Comparison of ENCODE assay signal across 26 mouse cellular contexts in the genomic region with DNA sequence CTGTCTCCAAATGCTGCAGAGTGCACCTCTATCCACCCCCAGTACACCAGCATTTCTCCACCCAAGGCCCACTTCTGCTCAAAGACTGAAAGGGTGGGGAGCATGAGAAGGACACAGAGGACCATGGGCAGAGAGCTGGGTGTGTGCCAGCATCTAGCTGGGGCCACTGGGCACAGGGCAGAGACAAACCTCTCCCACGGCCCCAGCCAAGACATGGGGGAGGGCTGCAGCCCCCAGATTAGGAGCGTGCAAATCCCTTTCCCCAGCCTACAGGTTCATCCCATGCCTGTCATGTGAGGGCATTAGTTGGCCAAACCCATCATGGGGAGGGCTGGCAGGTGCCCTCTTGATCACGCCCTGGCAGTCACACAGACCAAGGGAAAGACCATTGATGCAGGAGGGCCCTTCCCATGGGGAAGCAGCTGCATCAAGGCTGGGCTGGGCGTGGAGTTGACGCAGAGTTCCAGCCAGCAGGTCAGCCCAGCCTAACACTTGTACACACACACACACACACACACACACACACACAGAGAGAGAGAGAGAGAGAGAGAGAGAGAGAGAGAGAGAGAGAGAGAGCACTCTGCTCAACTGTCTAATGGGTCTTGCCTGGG. TPM values are rescaled to one million over a fixed set of nuclear protein-coding genes. Genes with fewer than 3 reads are reported as not detected.
A peak's percentile ranks its signal among the peaks of the same experiment; 100 is the strongest.
DNase-seq lines count a peak whose midpoint lies in the region; ATAC-seq and TF ChIP-seq lines count a peak whose summit lies in the region.
"Had no signal": no experiment of that assay in that cellular context is flagged by ENCODE, and none has a peak within 500 bp of the region (broad histone marks: within the 10 kb centered on the region; RNA-seq: fewer than 3 reads in every experiment).

No protein-coding gene starts in this region.

- peaks cover 39% of the 10 kb centered on the region for H3K27me3 ChIP-seq in forebrain, embryonic 13.5 days
- peaks cover 66% of the 10 kb centered on the region for H3K27me3 ChIP-seq in forebrain, embryonic 12.5 days
- H3K27me3 ChIP-seq in hindbrain, embryonic 14.5 days (ENCODE audit: control insufficient read depth, insufficient read depth, low read length): peaks cover 13% of the 10 kb centered on the region
- peaks cover 10% of the 10 kb centered on the region for H3K27me3 ChIP-seq in hindbrain, embryonic 11.5 days (ENCODE audit: control insufficient read depth, insufficient read depth, low read length)
- no peaks in the 10 kb centered on the region; the same call in 1 of the 2 replicates for H3K27me3 ChIP-seq in midbrain, embryonic 14.5 days (ENCODE audit: control insufficient read depth, insufficient read depth, low read length)
- peaks cover 97% of the 10 kb centered on the region for H3K27me3 ChIP-seq in midbrain, embryonic 10.5 days (ENCODE audit: low read depth, poor library complexity, severe bottlenecking)
- H3K27me3 ChIP-seq in myocyte (ENCODE audit: control insufficient read depth, insufficient read depth, insufficient read length): no peaks in the 10 kb centered on the region

- H3K4me1 ChIP-seq in forebrain, embryonic 13.5 days: peaks cover 13% of the 10 kb centered on the region; the same call in 1 of the 2 replicates
- H3K4me1 ChIP-seq in forebrain, embryonic 12.5 days: peaks cover 24% of the 10 kb centered on the region
- H3K4me1 ChIP-seq in hindbrain, embryonic 14.5 days (replicated peaks; ENCODE audit: control insufficient read depth, insufficient read depth, low read length): peaks cover 6% of the 10 kb centered on the region
- H3K4me1 ChIP-seq in hindbrain, embryonic 11.5 days (replicated peaks; ENCODE audit: control insufficient read depth, insufficient read depth, low read length): no peaks in the 10 kb centered on the region; the same call in none of the 2 replicates
- 0 out of 2 replicates have a peak, but pooled peaks cover 16% of the 10 kb centered on the region for H3K4me1 ChIP-seq in midbrain, embryonic 14.5 days (ENCODE audit: control insufficient read depth, insufficient read depth, low read length)
- peaks cover 36% of the 10 kb centered on the region for H3K4me1 ChIP-seq in midbrain, embryonic 10.5 days

- H3ac ChIP-seq in myocyte (ENCODE audit: control insufficient read depth, insufficient read length): no peak overlapping the region

- H3K9me3 ChIP-seq in forebrain, embryonic 13.5 days (replicated peaks): no peaks in the 10 kb centered on the region
- H3K9me3 ChIP-seq in forebrain, embryonic 12.5 days: no peaks in the 10 kb centered on the region
- H3K9me3 ChIP-seq in hindbrain, embryonic 14.5 days (ENCODE audit: control insufficient read depth, low read length): no peaks in the 10 kb centered on the region
- no peaks in the 10 kb centered on the region for H3K9me3 ChIP-seq in hindbrain, embryonic 11.5 days (ENCODE audit: control insufficient read depth, low read length)
- H3K9me3 ChIP-seq in midbrain, embryonic 14.5 days (ENCODE audit: control insufficient read depth, low read length): no peaks in the 10 kb centered on the region
- H3K9me3 ChIP-seq in midbrain, embryonic 10.5 days (replicated peaks): no peaks in the 10 kb centered on the region
- H3K9me3 ChIP-seq: embryonic facial prominence, embryonic 13.5 days; heart, embryonic 10.5 days; limb, embryonic 12.5 days; neural tube, embryonic 15.5 days had no signal

- no peak for DNase-seq in hindbrain, embryonic 14.5 days (ENCODE audit: low spot score)
- no peak for DNase-seq in hindbrain, embryonic 11.5 days (ENCODE audit: low spot score)
- no peak for DNase-seq in midbrain, embryonic 14.5 days
- DNase-seq in midbrain, embryonic 10.5 days (ENCODE audit: low spot score): no peak
- no peak for DNase-seq in adipocyte (ENCODE audit: low spot score)
- DNase-seq: adrenal gland, postnatal 14 days; cerebellum, adult 8-10 months; cerebellum, postnatal 36 days; embryo, embryonic 11 days; kidney, adult 9 months; kidney, postnatal 25 days; lung, adult 18-20 months; right cerebral cortex, postnatal 25 days; spleen, adult 18-20 months; thymus, postnatal 14 days had no signal

- no peak overlapping the region for H3K27ac ChIP-seq in forebrain, embryonic 13.5 days
- H3K27ac ChIP-seq in forebrain, embryonic 12.5 days: no peak overlapping the region
- H3K27ac ChIP-seq in hindbrain, embryonic 14.5 days: no peak overlapping the region
- H3K27ac ChIP-seq in hindbrain, embryonic 11.5 days (ENCODE audit: low read depth, low read length): no peak overlapping the region
- H3K27ac ChIP-seq in midbrain, embryonic 14.5 days (replicated peaks; ENCODE audit: low read depth, low read length): no peak overlapping the region
- no peak overlapping the region for H3K27ac ChIP-seq in midbrain, embryonic 10.5 days (replicated peaks)
- H3K27ac ChIP-seq: embryonic facial prominence, embryonic 13.5 days; heart, embryonic 10.5 days; layer of hippocampus, adult 2 months; limb, embryonic 12.5 days; neural tube, embryonic 15.5 days had no signal

- ATAC-seq in forebrain, embryonic 13.5 days: peak; percentile 25; the same call in 1 of the 2 replicates
- no peak for ATAC-seq in forebrain, embryonic 12.5 days (ENCODE audit: low FRiP score)
- peak; percentile 61; the same call in 1 of the 2 replicates for ATAC-seq in hindbrain, embryonic 14.5 days (ENCODE audit: low FRiP score)
- no peak for ATAC-seq in hindbrain, embryonic 11.5 days (ENCODE audit: low FRiP score)
- ATAC-seq in midbrain, embryonic 14.5 days (ENCODE audit: low FRiP score, low TSS enrichment): 0 out of 2 replicates have a peak, but pooled peaks have one; percentile 18
- ATAC-seq: activated CD4-positive, CD25-positive, alpha-beta regulatory T cell, adult 4 months; intestine, embryonic 16.5 days had no signal

- 64% methylated on average over 5 of the region's 5 CpGs for WGBS in forebrain, embryonic 13.5 days
- 75% methylated on average over 5 of the region's 5 CpGs for WGBS in forebrain, embryonic 12.5 days
- 55% methylated on average over 5 of the region's 5 CpGs for WGBS in hindbrain, embryonic 14.5 days
- WGBS in hindbrain, embryonic 11.5 days: 84% methylated on average over 5 of the region's 5 CpGs
- WGBS in midbrain, embryonic 14.5 days: 57% methylated on average over 5 of the region's 5 CpGs
- WGBS in midbrain, embryonic 10.5 days: 79% methylated on average over 5 of the region's 5 CpGs

- no peak overlapping the region for H3K9ac ChIP-seq in forebrain, embryonic 13.5 days
- H3K9ac ChIP-seq in forebrain, embryonic 12.5 days: no peak overlapping the region
- no peak overlapping the region for H3K9ac ChIP-seq in hindbrain, embryonic 14.5 days
- no peak overlapping the region for H3K9ac ChIP-seq in hindbrain, embryonic 11.5 days (ENCODE audit: low read depth, low read length)
- H3K9ac ChIP-seq in midbrain, embryonic 14.5 days (replicated peaks; ENCODE audit: low read length): no peak overlapping the region
- H3K9ac ChIP-seq: embryonic facial prominence, embryonic 13.5 days; limb, embryonic 12.5 days; neural tube, embryonic 15.5 days had no signal

- TF ChIP-seq POLR2A in myocyte (IDR thresholded peaks at IDR 0.05; ENCODE audit: insufficient read length, low read depth): no peak

- H3K4me3 ChIP-seq in forebrain, embryonic 13.5 days: no peak overlapping the region
- no peak overlapping the region for H3K4me3 ChIP-seq in forebrain, embryonic 12.5 days (replicated peaks)
- no peak overlapping the region for H3K4me3 ChIP-seq in hindbrain, embryonic 14.5 days (replicated peaks; ENCODE audit: low read length)
- no peak overlapping the region for H3K4me3 ChIP-seq in hindbrain, embryonic 11.5 days (ENCODE audit: low read depth, low read length)
- no peak overlapping the region for H3K4me3 ChIP-seq in midbrain, embryonic 14.5 days (replicated peaks; ENCODE audit: low read depth, low read length)
- H3K4me3 ChIP-seq in midbrain, embryonic 10.5 days: no peak overlapping the region
- H3K4me3 ChIP-seq in myocyte: no peak overlapping the region
- H3K4me3 ChIP-seq: embryonic facial prominence, embryonic 13.5 days; heart, embryonic 10.5 days; layer of hippocampus, adult 2 months; limb, embryonic 12.5 days; neural tube, embryonic 15.5 days had no signal

- H3K36me3 ChIP-seq in forebrain, embryonic 13.5 days (ENCODE audit: poor library complexity, severe bottlenecking): no peaks in the 10 kb centered on the region
- H3K36me3 ChIP-seq in forebrain, embryonic 12.5 days (replicated peaks): no peaks in the 10 kb centered on the region
- no peaks in the 10 kb centered on the region for H3K36me3 ChIP-seq in hindbrain, embryonic 14.5 days (replicated peaks; ENCODE audit: control insufficient read depth, insufficient read depth)
- H3K36me3 ChIP-seq in hindbrain, embryonic 11.5 days (ENCODE audit: control insufficient read depth, insufficient read depth, low read length): no peaks in the 10 kb centered on the region
- H3K36me3 ChIP-seq in midbrain, embryonic 14.5 days (ENCODE audit: control insufficient read depth, insufficient read depth, low read length): no peaks in the 10 kb centered on the region
- H3K36me3 ChIP-seq in midbrain, embryonic 10.5 days: no peaks in the 10 kb centered on the region
- no peaks in the 10 kb centered on the region for H3K36me3 ChIP-seq in myocyte (ENCODE audit: control insufficient read depth, insufficient read depth)
- H3K36me3 ChIP-seq: embryonic facial prominence, embryonic 13.5 days; heart, embryonic 10.5 days; limb, embryonic 12.5 days; neural tube, embryonic 15.5 days had no signal

- no peak overlapping the region for H3K4me2 ChIP-seq in forebrain, embryonic 13.5 days
- H3K4me2 ChIP-seq in forebrain, embryonic 12.5 days: no peak overlapping the region
- H3K4me2 ChIP-seq in hindbrain, embryonic 14.5 days (replicated peaks): no peak overlapping the region
- no peak overlapping the region for H3K4me2 ChIP-seq in hindbrain, embryonic 11.5 days (replicated peaks; ENCODE audit: low read depth, low read length)
- H3K4me2 ChIP-seq in midbrain, embryonic 14.5 days (ENCODE audit: low read length): no peak overlapping the region
- H3K4me2 ChIP-seq in myocyte (ENCODE audit: low read depth): no peak overlapping the region
- H3K4me2 ChIP-seq: embryonic facial prominence, embryonic 13.5 days; limb, embryonic 12.5 days; liver, embryonic 11.5 days; neural tube, embryonic 15.5 days had no signal

- no peaks in the 10 kb centered on the region for H3K79me2 ChIP-seq in myocyte (ENCODE audit: control insufficient read depth, insufficient read depth)

TF ChIP-seq in myocyte, 11 proteins besides CTCF, POLR2A, EP300 and RAD21 (continues in another document):
- no peak for TF ChIP-seq SRF (IDR thresholded peaks at IDR 0.05; ENCODE audit: control insufficient read depth, insufficient read length, low read depth)

RNA-seq across cellular contexts. Expression of a gene that starts 14.3 kb away (rescaled TPM):
- polyA plus RNA-seq in forebrain, embryonic 13.5 days (2015; fragmentation: Nextera tagmentation; extraction: Ambion mirVana): 3.4 and 4.0 TPM in 2 replicates
- 3.1 and 3.5 TPM in 2 replicates for polyA plus RNA-seq in forebrain, embryonic 12.5 days (2016; fragmentation: Nextera tagmentation; extraction: Ambion mirVana)
- polyA plus RNA-seq in hindbrain, embryonic 14.5 days (2014; fragmentation: Nextera tagmentation; extraction: Ambion mirVana): 6.2 and 6.4 TPM in 2 replicates
- polyA plus RNA-seq in hindbrain, embryonic 11.5 days (2014; fragmentation: Nextera tagmentation; extraction: Ambion mirVana): 2.4 and 3.7 TPM in 2 replicates
- 3.7 and 3.9 TPM in 2 replicates for polyA plus RNA-seq in midbrain, embryonic 14.5 days (2014; fragmentation: Nextera tagmentation; extraction: Ambion mirVana)
- polyA plus RNA-seq in midbrain, embryonic 10.5 days (2016; fragmentation: Nextera tagmentation; extraction: Ambion mirVana): 2.1 and 3.0 TPM in 2 replicates
- 23.1 TPM for polyA plus RNA-seq in myocyte (2012; fragmentation: generic; extraction: Trizol)
- polyA plus RNA-seq: activated CD4-positive, CD25-positive, alpha-beta regulatory T cell, adult 4 months had no signal

Comparison
In these comparisons a context has a peak if more than half of its experiments do, and no peak if none do; other contexts are left out.
1. ATAC-seq: peak in forebrain, embryonic 13.5 days (single experiment), hindbrain, embryonic 14.5 days (single experiment) and midbrain, embryonic 14.5 days (single experiment); none in forebrain, embryonic 12.5 days (single experiment) and hindbrain, embryonic 11.5 days (single experiment).